Mouse (Mus musculus): ENCODE data around the gene 9830107B12Rik. TPM values are rescaled to one million over a fixed set of nuclear protein-coding genes. Genes with fewer than 3 reads are reported as not detected.

9830107B12Rik gene
- polyA plus RNA-seq, 1 experiment from 2014 or later: 0.09 TPM

DNA sequence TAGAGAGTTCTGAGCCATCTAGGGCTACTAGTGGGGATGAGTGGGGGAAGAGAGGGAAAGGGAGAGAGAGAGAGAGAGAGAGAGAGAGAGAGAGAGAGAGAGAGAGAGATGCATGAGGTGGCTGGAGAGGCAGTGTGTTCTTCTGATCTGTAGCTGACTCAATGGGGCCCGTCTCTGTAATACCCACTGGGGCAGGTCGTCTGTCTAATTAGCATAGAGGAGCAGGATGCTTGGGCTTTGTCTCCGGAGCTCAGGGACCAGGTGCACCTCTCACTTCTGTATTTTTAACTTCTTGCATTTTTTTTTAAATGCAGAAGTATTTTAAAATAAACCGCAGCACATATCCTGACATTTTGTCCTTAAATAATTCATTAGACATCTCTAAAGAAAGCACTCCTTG, 38.7 kb downstream of the 9830107B12Rik start:
- H3K9ac ChIP-seq (replicated peaks): no peak overlapping the region
- H3K27ac ChIP-seq (replicated peaks): no peak overlapping the region
- H3K27me3 ChIP-seq: no peaks in the 10 kb centered on the region; the same call in 1 of the 2 replicates
- H3K4me1 ChIP-seq: no peaks in the 10 kb centered on the region
- H3K4me3 ChIP-seq: no peak overlapping the region
- ATAC-seq (ENCODE audit: low FRiP score, low read depth): no peak
- no peaks in the 10 kb centered on the region for H3K36me3 ChIP-seq
- H3K9me3 ChIP-seq: no peaks in the 10 kb centered on the region
- H3K4me2 ChIP-seq (replicated peaks): no peak overlapping the region
- 52% methylated on average over 4 of the region's 4 CpGs for WGBS

DNA sequence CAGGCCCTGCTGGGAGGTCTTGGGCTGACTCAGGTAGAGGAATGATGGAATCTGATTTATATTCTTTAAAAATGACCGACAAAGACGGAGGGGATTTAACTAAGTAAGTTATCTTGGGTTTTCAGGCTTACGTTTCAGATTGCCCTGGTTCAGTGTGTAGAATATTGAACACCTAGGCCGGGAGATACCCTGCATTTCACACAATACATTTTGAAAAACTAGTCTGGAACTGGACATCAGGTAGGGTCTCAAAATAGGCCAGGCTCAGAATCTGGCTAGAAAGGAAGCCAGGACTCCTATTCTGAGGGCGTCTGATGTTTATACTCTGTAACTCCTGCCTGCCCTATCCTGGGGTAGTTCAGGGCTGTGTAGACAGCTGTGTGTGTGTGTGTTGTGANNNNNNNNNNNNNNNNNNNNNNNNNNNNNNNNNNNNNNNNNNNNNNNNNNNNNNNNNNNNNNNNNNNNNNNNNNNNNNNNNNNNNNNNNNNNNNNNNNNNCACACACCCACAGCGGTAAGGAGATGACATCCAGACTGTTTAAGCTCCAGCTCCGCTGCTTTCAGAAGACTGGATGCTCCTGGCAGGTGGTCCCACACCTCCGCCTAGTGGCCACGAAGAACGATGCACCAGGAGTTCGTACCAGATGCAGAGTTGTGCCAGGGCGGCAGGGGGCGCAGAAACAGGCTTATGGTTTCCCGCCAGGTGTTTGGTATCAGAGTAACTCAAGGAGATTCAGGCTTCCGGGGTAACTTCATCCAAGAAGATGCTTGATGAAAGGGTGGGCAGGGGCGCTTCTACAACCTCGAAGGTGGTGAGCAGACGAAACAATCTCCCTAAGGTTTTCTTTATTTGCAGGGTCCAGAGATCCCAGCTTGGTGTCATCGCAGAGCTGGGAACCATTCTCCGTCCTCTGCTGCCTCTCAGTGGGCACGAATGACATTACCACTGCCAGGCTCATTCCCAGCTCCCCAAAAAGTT, 45.3 kb downstream of the 9830107B12Rik start:
- H3K9ac ChIP-seq (replicated peaks): no peak overlapping the region
- peak; percentile 56 for ATAC-seq (ENCODE audit: low FRiP score, low read depth)
- peaks cover 47% of the 10 kb centered on the region for H3K27me3 ChIP-seq
- H3K36me3 ChIP-seq: no peaks in the 10 kb centered on the region
- H3K4me3 ChIP-seq: peak overlapping the region; percentile 27
- WGBS: 14% methylated on average over 20 of the region's 21 CpGs
- no peak overlapping the region for H3K27ac ChIP-seq (replicated peaks)
- H3K4me2 ChIP-seq (replicated peaks): peak overlapping the region; percentile 46
- H3K4me1 ChIP-seq: peaks cover 40% of the 10 kb centered on the region
- no peaks in the 10 kb centered on the region for H3K9me3 ChIP-seq

DNA sequence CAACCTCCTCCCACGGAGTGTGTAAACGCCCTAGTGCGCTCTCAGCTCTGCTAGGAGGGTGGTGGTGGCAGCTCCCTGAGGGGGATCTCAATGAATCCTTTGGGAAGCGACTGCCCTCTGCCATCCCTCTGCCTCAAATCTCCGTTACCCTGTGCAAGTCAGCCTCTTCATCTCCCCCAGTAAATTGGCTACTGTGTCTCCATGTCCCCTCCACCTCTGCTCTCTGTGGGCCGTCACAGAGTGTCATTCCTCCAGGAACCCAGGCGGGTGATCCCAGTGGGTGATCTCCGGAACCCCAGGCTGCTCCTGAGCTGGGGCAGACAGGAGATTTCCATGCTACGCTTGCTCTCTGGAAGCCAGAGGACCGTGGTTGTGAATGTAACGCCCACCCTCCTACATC, 46.8 kb downstream of the 9830107B12Rik start:
- H3K27ac ChIP-seq (replicated peaks): no peak overlapping the region
- no peak overlapping the region for H3K4me3 ChIP-seq
- H3K36me3 ChIP-seq: no peaks in the 10 kb centered on the region
- H3K4me1 ChIP-seq: peaks cover 51% of the 10 kb centered on the region
- WGBS: 9% methylated on average over 11 of the region's 11 CpGs
- H3K27me3 ChIP-seq: peaks cover 62% of the 10 kb centered on the region
- no peak overlapping the region for H3K9ac ChIP-seq (replicated peaks)
- ATAC-seq (ENCODE audit: low FRiP score, low read depth): no peak
- H3K4me2 ChIP-seq (replicated peaks): no peak overlapping the region
- no peaks in the 10 kb centered on the region for H3K9me3 ChIP-seq

DNA sequence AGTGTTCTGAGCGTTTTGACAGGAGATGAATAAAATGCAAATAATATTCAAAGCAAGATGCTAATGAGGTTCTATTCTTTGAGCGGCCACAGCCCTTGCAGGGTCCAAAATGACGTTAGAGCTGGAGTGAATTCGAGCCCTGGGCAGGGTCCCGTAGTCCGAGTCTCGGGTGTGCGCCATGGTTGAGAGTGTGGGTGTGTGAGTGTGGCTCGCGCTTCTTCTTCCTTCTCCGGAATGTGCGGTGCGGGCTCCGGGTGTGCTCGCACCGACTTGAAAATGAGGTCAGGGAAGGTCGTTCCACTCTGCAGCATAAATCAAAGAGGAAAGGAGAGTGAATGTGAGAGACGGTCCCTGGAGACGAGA, 47.6 kb downstream of the 9830107B12Rik start:
- no peaks in the 10 kb centered on the region for H3K36me3 ChIP-seq
- peaks cover 51% of the 10 kb centered on the region for H3K4me1 ChIP-seq
- no peak; the same call in 1 of the 2 replicates for ATAC-seq (ENCODE audit: low FRiP score, low read depth)
- H3K27me3 ChIP-seq: peaks cover 70% of the 10 kb centered on the region
- H3K27ac ChIP-seq (replicated peaks): no peak overlapping the region
- H3K9me3 ChIP-seq: 0 out of 2 replicates have a peak, but pooled peaks cover 2% of the 10 kb centered on the region
- H3K4me2 ChIP-seq (replicated peaks): peak overlapping the region; percentile 55
- under 1% methylated on average over 19 of the region's 19 CpGs for WGBS
- peak overlapping the region; percentile 31 for H3K4me3 ChIP-seq
- H3K9ac ChIP-seq (replicated peaks): no peak overlapping the region

DNA sequence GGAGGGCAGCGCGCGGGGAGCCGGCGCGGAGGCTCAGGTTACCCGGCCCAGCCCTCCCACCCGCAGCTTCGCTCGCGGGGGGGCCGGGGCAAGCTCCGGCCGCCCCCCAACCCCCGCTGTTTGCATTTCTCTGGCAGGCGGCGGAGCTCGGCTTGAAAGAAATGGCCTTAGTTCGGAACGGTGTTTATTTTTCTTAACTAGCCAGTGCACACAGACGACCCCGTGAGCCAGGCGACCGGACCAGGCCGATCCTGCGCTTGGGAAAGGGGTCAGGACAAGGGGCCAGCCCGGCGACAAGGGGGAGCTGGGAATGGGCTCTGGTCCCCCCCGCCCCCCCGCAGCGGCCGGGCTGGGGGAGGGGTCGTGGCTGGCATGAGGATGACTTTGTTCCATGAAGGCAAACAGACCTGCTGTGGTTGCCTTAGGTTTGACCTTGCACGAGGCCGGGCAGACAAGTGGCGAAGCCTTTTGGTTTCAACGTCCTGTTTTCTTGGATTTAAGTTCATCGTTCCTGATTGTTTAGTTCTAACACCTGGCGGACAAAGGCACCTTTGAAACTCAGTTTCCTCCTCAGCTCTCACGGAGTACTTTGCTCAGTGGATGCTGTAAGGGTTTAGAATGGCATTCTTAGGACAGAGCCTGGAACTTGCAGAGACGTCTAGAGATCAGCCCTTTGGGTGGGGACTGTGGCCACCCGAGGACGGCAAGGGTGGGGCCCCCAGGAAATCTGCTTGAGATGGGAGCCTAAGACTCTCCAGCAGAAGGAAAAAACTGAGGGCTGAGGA, 48.1 kb downstream of the 9830107B12Rik start:
- 0 out of 2 replicates have a peak, but pooled peaks cover 4% of the 10 kb centered on the region for H3K9me3 ChIP-seq
- H3K27me3 ChIP-seq: peaks cover 71% of the 10 kb centered on the region
- H3K27ac ChIP-seq (replicated peaks): no peak overlapping the region
- no peaks in the 10 kb centered on the region for H3K36me3 ChIP-seq
- peak overlapping the region; percentile 31 for H3K4me3 ChIP-seq
- no peak for ATAC-seq (ENCODE audit: low FRiP score, low read depth)
- H3K4me1 ChIP-seq: peaks cover 51% of the 10 kb centered on the region
- under 1% methylated on average over 38 of the region's 43 CpGs for WGBS
- H3K9ac ChIP-seq (replicated peaks): peak overlapping the region; percentile 42
- peak overlapping the region; percentile 55 for H3K4me2 ChIP-seq (replicated peaks)

DNA sequence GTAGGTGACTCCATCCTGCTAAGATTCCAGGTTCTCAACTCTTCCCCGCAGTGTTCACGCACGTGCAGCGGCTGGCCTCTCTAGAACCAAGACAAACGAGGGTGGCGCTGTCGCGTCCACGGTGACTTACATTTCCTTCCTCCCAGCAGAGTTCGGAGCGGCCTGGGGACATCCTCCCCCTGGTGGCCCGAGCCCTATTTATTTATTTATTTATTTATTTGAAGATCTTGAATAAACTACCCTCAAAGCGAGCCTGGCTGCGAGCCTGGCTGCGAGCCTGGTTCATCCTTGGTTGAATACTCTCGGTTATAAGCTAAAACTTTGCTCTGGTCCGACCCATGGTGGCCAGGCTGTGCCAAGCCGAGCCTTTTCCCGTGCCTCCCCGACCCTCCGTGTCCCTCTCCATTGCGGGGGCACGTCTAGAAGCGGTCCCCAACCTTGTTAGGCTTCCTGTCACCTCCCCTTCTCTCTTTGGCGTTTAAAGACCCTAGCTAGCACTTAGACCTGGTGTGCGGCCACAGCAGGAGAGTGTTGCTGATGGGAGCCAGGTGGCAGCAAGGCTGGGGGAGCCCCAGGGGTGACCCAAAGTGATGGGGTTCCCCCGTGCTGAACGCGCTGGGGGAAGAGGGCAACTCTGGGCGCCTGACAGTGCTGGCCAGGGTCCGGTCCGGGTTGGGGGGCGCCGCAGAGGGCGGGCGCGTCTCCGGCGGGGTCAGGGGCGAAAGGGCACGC, 48.9 kb downstream of the 9830107B12Rik start:
- H3K4me2 ChIP-seq (replicated peaks): peak overlapping the region; percentile 55

DNA sequence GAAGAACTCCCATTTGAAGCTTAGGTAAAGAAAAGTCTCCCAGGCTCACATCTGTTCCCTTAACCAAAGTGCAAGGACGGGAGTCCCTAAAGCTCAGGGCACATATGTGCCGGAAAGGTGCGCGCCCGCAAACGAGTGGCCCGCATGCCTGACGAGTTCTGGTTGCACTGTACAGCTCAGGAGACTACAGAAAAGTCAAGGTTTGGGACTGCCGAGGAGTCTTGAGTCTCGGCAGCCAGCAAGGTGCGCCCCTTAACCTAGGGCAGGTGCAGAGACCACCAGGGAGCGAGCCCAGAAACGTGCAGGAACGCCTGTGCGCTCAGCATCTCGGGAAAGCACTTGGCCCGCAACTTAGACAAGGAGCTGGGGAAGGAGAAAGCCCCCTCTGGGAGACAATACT, 49.7 kb downstream of the 9830107B12Rik start:
- Histone ChIP-seq H3K4me3 (peak overlapping the region; percentile 5; the same call in 1 of the 2 replicates), H3K9ac (replicated peaks) (no peak overlapping the region), H3K4me2 (replicated peaks) (peak overlapping the region; percentile 55), H3K9me3 (0 out of 2 replicates have a peak, but pooled peaks cover 4% of the 10 kb centered on the region), H3K4me1 (peaks cover 51% of the 10 kb centered on the region), H3K36me3 (no peaks in the 10 kb centered on the region), H3K27me3 (peaks cover 71% of the 10 kb centered on the region), H3K27ac (replicated peaks) (no peak overlapping the region)
- 5% methylated on average over 17 of the region's 17 CpGs for WGBS
- ATAC-seq (ENCODE audit: low FRiP score, low read depth): no peak

More for the DNA sequence above, 48.9 kb downstream of the 9830107B12Rik start:
- ATAC-seq (ENCODE audit: low FRiP score, low read depth): peak; percentile 35; the same call in 1 of the 2 replicates
- WGBS: under 1% methylated on average over 35 of the region's 41 CpGs
- H3K36me3 ChIP-seq: no peaks in the 10 kb centered on the region
- H3K9ac ChIP-seq (replicated peaks): peak overlapping the region; percentile 42
- peak overlapping the region; percentile 31 for H3K4me3 ChIP-seq
- peaks cover 71% of the 10 kb centered on the region for H3K27me3 ChIP-seq
- peaks cover 51% of the 10 kb centered on the region for H3K4me1 ChIP-seq
- no peak overlapping the region for H3K27ac ChIP-seq (replicated peaks)
- H3K9me3 ChIP-seq: 0 out of 2 replicates have a peak, but pooled peaks cover 4% of the 10 kb centered on the region

DNA sequence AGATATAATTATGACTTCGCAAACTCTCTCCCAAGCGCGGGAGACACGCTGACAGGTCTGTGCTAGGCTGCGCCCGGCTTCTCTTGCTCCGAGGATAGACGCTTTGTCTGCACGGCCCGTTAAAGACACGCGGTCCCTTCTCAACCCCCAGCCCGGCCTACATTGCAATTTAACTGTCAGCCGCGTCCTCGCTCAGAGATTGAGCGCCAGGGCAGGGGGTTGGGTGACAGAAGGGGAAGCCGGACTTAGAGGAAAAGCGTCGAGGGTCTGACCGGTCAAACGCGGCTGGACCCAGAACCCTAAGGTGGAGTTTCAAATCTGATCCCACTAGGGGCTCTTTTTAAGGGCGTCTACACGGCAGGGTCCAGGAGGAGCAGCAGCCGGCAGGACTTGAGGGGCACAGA, 50.3 kb downstream of the 9830107B12Rik start:
- 0 out of 2 replicates have a peak, but pooled peaks cover 4% of the 10 kb centered on the region for H3K9me3 ChIP-seq
- H3K36me3 ChIP-seq: no peaks in the 10 kb centered on the region
- under 1% methylated on average over 26 of the region's 26 CpGs for WGBS
- H3K27ac ChIP-seq (replicated peaks): no peak overlapping the region
- peaks cover 71% of the 10 kb centered on the region for H3K27me3 ChIP-seq
- no peak overlapping the region for H3K9ac ChIP-seq (replicated peaks)
- peak overlapping the region; percentile 55 for H3K4me2 ChIP-seq (replicated peaks)
- H3K4me1 ChIP-seq: peaks cover 51% of the 10 kb centered on the region
- peak overlapping the region; percentile 23; the same call in 1 of the 2 replicates for H3K4me3 ChIP-seq
- ATAC-seq (ENCODE audit: low FRiP score, low read depth): no peak

DNA sequence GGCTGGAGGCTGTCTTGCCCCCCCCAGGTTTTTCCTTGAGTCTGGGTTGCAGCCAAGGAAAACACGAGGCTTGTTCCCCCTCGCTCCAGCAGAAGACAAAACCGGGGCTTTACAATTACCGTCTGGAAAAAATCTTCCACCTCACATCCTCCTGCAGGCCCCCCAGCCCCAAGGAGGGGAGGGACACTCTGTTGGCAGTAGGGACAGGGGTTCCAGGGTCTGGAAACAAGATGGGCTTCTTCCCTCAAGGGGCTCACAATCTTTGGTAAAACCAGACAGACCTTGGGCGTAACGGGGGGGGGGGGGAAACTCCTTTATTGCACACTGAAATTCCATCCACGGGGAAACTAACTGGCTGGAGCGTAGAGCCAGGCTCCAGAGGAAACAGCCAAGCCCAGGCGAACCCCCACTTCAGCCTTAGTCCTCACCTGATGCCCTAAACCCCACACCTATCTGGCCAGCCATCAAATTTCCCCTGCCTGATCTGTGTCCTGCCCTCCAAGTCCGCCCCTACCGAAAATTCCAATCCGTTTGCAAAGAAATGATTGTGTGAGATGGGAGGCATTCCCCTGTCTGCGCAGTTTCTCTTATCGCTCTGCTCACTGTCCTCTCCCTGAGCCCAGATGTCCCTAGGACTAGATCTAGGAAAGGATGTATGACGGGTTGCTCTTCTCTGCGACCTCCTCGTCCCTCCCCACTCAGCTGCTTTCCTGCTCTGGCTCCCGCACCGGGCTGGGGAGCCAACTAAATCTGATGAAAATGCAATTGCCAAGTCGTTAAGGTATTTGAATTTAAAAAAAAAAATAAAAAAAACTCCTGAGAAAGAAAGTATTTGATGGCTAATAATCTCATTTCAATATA, 51.0 kb downstream of the 9830107B12Rik start:
- no peak overlapping the region for H3K27ac ChIP-seq (replicated peaks)

DNA sequence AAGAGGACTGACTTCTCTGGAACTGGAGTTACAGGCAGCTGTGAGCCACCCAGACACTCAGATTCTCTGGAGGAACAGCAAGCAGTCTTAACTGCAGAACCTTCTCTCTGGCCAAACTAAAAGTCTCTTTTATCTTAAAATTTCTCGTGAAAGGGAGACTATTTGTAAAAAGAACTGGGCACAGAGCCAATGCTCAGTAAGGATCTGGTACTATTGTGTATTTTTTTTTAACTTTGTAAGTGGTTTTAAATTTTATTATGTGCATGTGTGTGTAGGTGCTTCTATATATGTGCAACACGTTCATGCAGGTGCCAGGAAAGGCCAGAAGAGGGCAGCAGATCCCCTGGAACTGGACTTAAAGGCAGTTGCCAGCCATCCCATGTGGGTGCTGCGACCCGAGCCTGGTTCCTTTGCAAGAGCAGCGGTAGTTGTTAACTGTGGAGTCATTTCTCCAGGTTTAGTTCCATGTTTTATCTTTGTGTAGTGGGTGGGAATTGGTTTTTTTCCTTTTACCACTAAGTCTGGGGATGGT, 52.7 kb downstream of the 9830107B12Rik start:
- 85% methylated on average over 5 of the region's 5 CpGs for WGBS
- Histone ChIP-seq H3K36me3 (no peaks in the 10 kb centered on the region), H3K27me3 (peaks cover 50% of the 10 kb centered on the region), H3K4me3 (no peak overlapping the region), H3K9ac (replicated peaks) (no peak overlapping the region), H3K27ac (replicated peaks) (no peak overlapping the region), H3K9me3 (0 out of 2 replicates have a peak, but pooled peaks cover 4% of the 10 kb centered on the region), H3K4me2 (replicated peaks) (no peak overlapping the region), H3K4me1 (peaks cover 41% of the 10 kb centered on the region)
- ATAC-seq (ENCODE audit: low FRiP score, low read depth): no peak

More for the DNA sequence above, 51.0 kb downstream of the 9830107B12Rik start:
- ATAC-seq (ENCODE audit: low FRiP score, low read depth): no peak
- peaks cover 67% of the 10 kb centered on the region for H3K27me3 ChIP-seq
- WGBS: 7% methylated on average over 20 of the region's 20 CpGs
- H3K9ac ChIP-seq (replicated peaks): no peak overlapping the region
- H3K9me3 ChIP-seq: 0 out of 2 replicates have a peak, but pooled peaks cover 4% of the 10 kb centered on the region
- H3K4me1 ChIP-seq: peaks cover 55% of the 10 kb centered on the region
- 0 out of 2 replicates have a peak overlapping the region, but pooled peaks have one; percentile 55 for H3K4me2 ChIP-seq (replicated peaks)
- H3K4me3 ChIP-seq: no peak overlapping the region
- H3K36me3 ChIP-seq: no peaks in the 10 kb centered on the region
